Mouse (Mus musculus) activated CD4-positive, CD25-positive, alpha-beta regulatory T cell, adult 9 weeks (primary cell): Measurements from ENCODE around the gene Cylc2. TPM values are rescaled to one million over a fixed set of nuclear protein-coding genes. Genes with fewer than 3 reads are reported as not detected.

Experiments used
- polyA plus RNA-seq: library from polyadenylated mRNA; unstranded; fragments of 100-300 nt; shearing (Covaris generic); gene quantifications from one replicate; pipeline ENCODE4 v1.2.1, GENCODE M21; 2017

Cylc2 gene
- polyA plus RNA-seq, result not detected

DNA sequence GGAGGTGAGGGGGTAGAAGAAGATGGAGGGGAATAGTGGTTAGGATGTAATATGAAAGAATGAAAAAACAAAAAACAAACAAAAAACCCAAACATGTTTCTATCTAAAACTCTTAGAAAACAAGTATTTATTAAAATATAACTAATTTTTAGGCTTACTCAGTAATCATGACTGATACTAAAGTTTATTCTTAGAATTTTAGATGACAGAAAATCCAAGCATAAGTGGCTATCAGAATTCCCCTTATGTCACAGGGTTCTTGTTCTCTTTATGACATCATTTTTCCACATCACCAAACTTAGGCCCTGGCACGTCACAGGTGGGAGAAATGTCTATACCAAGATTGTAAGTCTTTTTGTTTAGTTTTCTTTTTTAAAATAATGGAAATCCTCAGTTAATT lies at the start of gene Cylc2:
TSS of gene Cylc2 (plus strand) at position 301 of the 400 bp plus-strand sequence.

